Comparison of ENCODE assay signal across 26 mouse cellular contexts in genomic region chr14:118371336-118371735, GRCm38 (mm10).
A peak's percentile ranks its signal among the peaks of the same experiment; 100 is the strongest.
DNase-seq lines count a peak whose midpoint lies in the region; ATAC-seq and TF ChIP-seq lines count a peak whose summit lies in the region.
"Had no signal": no experiment of that assay in that cellular context is flagged by ENCODE, and none has a peak within 500 bp of the region (broad histone marks: within the 10 kb centered on the region; RNA-seq: fewer than 3 reads in every experiment).

No protein-coding gene starts in this region.

- no peaks in the 10 kb centered on the region for H3K4me1 ChIP-seq in lung, postnatal 0 days (ENCODE audit: insufficient read depth, low read depth, low read length)
- peaks cover 3% of the 10 kb centered on the region; the same call in 1 of the 2 replicates for H3K4me1 ChIP-seq in kidney, embryonic 16.5 days (ENCODE audit: insufficient read depth, low read length)

- ATAC-seq in lung, postnatal 0 days = no peak
- peak; percentile 90 for ATAC-seq in common myeloid progenitor, adult 5-6 weeks (replicated peaks; ENCODE audit: low read depth, poor library complexity, severe bottlenecking)
- ATAC-seq in megakaryocyte progenitor cell, adult 5-6 weeks (replicated peaks; ENCODE audit: poor library complexity) = peak; percentile 90
- no peak for ATAC-seq in megakaryocyte-erythroid progenitor cell, adult 5-6 weeks (replicated peaks; ENCODE audit: low FRiP score, low TSS enrichment, poor library complexity, severe bottlenecking)
- no peak for ATAC-seq in kidney, embryonic 16.5 days (ENCODE audit: low FRiP score, low TSS enrichment)
- ATAC-seq: hindbrain, embryonic 16.5 days; intestine, embryonic 15.5 days had no signal

- H3K27ac ChIP-seq in lung, postnatal 0 days (ENCODE audit: low read length) = no peak overlapping the region
- H3K27ac ChIP-seq in kidney, embryonic 16.5 days (ENCODE audit: low read length) = no peak overlapping the region
- H3K27ac ChIP-seq: embryonic facial prominence, embryonic 12.5 days; forebrain, embryonic 12.5 days; gastrocnemius, adult 2 months; hindbrain, embryonic 10.5 days; intestine, embryonic 15.5 days; layer of hippocampus, adult 2 months; macrophage; midbrain, embryonic 12.5 days; neural tube, embryonic 12.5 days had no signal

- H3K4me2 ChIP-seq in lung, postnatal 0 days (replicated peaks; ENCODE audit: low read depth, low read length) = no peak overlapping the region
- H3K4me2 ChIP-seq in kidney, embryonic 16.5 days (replicated peaks; ENCODE audit: low read depth, low read length) = no peak overlapping the region
- H3K4me2 ChIP-seq: embryonic facial prominence, embryonic 12.5 days; forebrain, embryonic 12.5 days; heart, embryonic 11.5 days; intestine, embryonic 15.5 days; midbrain, embryonic 12.5 days; neural tube, embryonic 12.5 days had no signal

- WGBS in lung, postnatal 0 days = 86% methylated on average over 15 of the region's 15 CpGs
- WGBS in kidney, embryonic 16.5 days = 95% methylated on average over 15 of the region's 15 CpGs

- TF ChIP-seq CTCF in lung, postnatal 0 days (IDR thresholded peaks at IDR 0.05) = no peak

- TF ChIP-seq EP300 in lung, postnatal 0 days (IDR thresholded peaks at IDR 0.05) = no peak

- no peaks in the 10 kb centered on the region for H3K36me3 ChIP-seq in lung, postnatal 0 days (ENCODE audit: insufficient read depth, low read length)
- no peaks in the 10 kb centered on the region for H3K36me3 ChIP-seq in kidney, embryonic 16.5 days (ENCODE audit: insufficient read depth, low read length)
- H3K36me3 ChIP-seq: embryonic facial prominence, embryonic 12.5 days; forebrain, embryonic 12.5 days; hindbrain, embryonic 10.5 days; intestine, embryonic 15.5 days; midbrain, embryonic 12.5 days; neural tube, embryonic 12.5 days had no signal

- no peak overlapping the region for H3K4me3 ChIP-seq in lung, postnatal 0 days (ENCODE audit: low read depth, low read length)
- no peak overlapping the region for H3K4me3 ChIP-seq in kidney, embryonic 16.5 days (ENCODE audit: low read length)
- H3K4me3 ChIP-seq: embryonic facial prominence, embryonic 12.5 days; erythroblast, embryonic 14.5 days; forebrain, embryonic 12.5 days; gastrocnemius, adult 2 months; hindbrain, embryonic 10.5 days; intestine, embryonic 15.5 days; layer of hippocampus, adult 2 months; midbrain, embryonic 12.5 days; neural tube, embryonic 12.5 days had no signal

- DNase-seq in lung, postnatal 0 days (ENCODE audit: low spot score) = peak; percentile 7
- DNase-seq in lung, postnatal 14 days = no peak
- no peak for DNase-seq in urinary bladder, postnatal 36 days (ENCODE audit: low spot score in 2 of 2)
- DNase-seq: adrenal gland, postnatal 25 days; cerebellum, adult 9-10 months; gastrocnemius, adult 2 months; kidney, adult 8-10 months; kidney, postnatal 14 days; lung, adult 2 months; right cerebral cortex, postnatal 4 days; thymus, postnatal 14 days had no signal

- no peak overlapping the region for H3K9ac ChIP-seq in lung, postnatal 0 days (replicated peaks; ENCODE audit: low read depth)
- H3K9ac ChIP-seq in kidney, embryonic 16.5 days (replicated peaks; ENCODE audit: low read length) = no peak overlapping the region
- H3K9ac ChIP-seq: embryonic facial prominence, embryonic 12.5 days; forebrain, embryonic 12.5 days; intestine, embryonic 15.5 days; midbrain, embryonic 12.5 days; neural tube, embryonic 12.5 days had no signal

- no peaks in the 10 kb centered on the region for H3K9me3 ChIP-seq in lung, postnatal 0 days (ENCODE audit: low read length)
- H3K9me3 ChIP-seq in kidney, embryonic 16.5 days (ENCODE audit: low read length) = no peaks in the 10 kb centered on the region
- H3K9me3 ChIP-seq: embryonic facial prominence, embryonic 12.5 days; forebrain, embryonic 12.5 days; hindbrain, embryonic 10.5 days; intestine, embryonic 15.5 days; midbrain, embryonic 12.5 days; neural tube, embryonic 12.5 days had no signal

- no peaks in the 10 kb centered on the region for H3K27me3 ChIP-seq in lung, postnatal 0 days (replicated peaks; ENCODE audit: insufficient read depth, low read length)
- H3K27me3 ChIP-seq in kidney, embryonic 16.5 days (ENCODE audit: insufficient read depth, low read length) = no peaks in the 10 kb centered on the region; the same call in 1 of the 2 replicates
- H3K27me3 ChIP-seq: intestine, embryonic 15.5 days had no signal

Comparison
In these comparisons a context has a peak if more than half of its experiments do, and no peak if none do; other contexts are left out.
1. ATAC-seq: peak in common myeloid progenitor, adult 5-6 weeks (single experiment) and megakaryocyte progenitor cell, adult 5-6 weeks (single experiment); none in lung, postnatal 0 days (single experiment), megakaryocyte-erythroid progenitor cell, adult 5-6 weeks (single experiment) and kidney, embryonic 16.5 days (single experiment).